Mouse (Mus musculus) cerebellum, postnatal 25 days (tissue): ENCODE data around the gene Asb15.
A peak's percentile ranks its signal among the peaks of the same experiment; 100 is the strongest.

Experiments
- DNase-seq, 2 experiments: peaks; one replicate each; pipeline ENCODE4 v3.0.0; 2021; ENCODE audit warnings: mixed read lengths in 2 of 2

The Asb15 gene

DNA sequence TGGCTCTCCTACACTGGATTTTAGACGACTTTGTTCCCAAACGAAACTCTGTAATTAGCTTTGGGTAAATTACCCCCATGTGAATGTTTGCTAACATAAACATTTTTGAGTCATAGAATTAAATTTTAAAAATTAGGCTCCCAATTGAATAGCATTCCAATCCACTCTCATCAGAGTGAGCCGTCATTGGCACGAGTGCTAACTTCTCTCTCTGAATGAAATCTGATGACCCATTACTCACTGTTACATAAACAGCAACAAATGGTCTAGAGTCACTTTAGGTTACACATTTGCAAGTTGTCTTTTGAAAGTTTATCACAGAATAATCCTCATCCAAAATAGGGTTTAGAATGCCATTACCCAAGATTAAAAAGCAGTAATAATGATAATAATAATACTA, 81.6 kb downstream of the Asb15 start:
- DNase-seq, result no peak

DNA sequence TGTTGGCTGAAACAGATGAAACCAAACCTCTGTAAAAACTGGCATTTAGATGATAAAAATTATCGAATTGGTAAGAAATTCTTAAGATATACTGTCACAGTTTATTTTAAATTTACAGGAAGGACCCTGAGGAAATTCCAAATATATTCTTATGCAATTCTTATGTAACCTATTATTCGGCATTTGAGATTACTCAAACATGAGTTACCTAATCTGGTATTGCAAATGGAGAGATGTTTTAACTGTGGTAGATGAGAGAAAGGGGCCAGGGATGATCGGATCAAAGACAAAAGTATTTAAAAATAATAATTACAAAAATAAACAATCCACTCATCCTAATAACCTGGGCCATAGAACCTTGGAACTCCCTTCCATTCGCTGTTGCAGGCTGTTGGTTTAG, 82.4 kb downstream of the Asb15 start:
- DNase-seq, result no peak

DNA sequence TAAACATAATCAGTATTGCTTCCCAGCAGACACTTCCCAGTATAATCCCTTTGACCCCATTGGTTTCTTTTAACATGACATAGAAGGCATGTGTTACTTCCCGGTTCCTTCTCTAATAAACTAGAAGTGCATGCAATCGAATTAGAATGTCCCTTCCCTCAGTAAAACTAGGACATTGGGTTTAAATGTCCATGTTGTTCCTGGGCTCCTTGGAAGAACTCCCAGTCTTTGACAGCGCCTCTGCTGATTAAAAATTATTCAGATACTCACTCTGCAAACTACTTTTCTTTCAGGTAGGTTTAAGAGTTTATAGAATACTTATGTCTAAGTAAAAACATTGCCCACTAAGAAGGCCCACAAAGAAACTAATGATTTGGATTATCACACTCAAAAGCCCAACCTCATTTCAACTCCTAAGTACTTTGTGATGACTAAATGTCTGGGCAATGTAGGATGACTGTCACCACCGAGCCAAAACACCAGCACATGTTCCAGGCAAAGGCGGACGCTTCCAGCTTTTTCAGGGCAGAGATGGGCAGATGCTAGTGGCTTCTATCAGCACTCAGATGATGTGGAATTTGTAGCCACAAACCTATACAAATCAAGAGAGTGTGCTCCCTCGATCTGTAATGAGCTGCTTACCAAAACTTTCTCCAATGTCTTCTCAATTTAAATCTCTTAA, 84.3 kb downstream of the Asb15 start:
- DNase-seq, result no peak

DNA sequence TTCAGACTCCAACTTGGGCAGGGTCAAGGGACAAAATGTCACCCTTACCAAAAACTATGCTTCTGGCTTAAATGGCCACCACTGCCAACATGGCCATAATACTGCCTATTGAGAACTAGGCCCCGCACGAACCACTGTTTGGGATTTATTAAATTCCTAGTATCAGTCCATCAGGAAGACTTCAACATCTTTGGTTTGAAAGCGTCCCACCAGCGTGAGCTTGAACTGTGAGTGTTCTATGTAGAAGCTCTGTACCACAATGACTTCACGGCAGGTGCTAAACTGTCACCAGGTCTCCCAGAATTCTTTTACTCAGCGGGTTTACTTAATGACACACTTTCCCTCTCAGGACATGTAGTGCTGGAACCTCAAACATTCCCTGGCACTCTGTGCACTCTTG, 85.4 kb downstream of the Asb15 start:
- no peak for DNase-seq

DNA sequence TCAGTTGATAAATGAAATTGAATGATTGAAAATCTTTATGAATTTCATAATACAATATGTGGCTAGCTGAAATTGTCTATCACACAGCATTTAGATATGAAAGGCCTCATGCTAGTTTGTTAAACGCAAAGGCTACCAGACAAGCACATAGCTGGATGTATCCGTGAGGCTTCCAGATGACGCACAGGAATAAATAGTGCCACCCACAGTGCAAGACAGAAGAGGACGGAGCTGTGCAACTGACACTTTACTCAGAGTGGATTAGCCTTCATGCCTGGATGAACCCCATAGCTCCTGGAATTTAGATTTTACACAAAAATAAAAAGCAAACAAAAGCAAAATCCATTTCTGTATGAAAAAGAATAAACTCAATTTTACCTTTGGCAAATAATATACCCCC, 86.0 kb downstream of the Asb15 start:
- no peak for DNase-seq

DNA sequence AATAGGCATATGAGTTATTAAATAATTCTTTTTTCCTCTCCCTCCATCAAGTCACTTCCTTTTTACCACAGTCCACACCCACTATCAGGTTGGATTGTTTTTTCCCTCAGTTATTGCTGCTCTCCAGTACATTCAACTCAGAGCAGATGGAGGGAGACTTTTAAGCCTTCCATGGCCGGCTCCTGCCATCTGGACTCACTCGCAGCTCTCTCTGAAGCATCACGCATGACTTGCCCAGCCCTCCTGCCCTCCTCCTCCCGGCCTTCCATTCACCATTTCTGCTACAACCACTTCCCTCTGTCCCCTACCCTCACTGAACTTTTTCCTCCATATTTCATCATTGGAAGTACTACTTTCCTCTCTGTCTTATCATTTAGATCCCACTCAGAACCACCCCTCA, 88.8 kb downstream of the Asb15 start:
- peak; percentile 70 to 80 for DNase-seq

DNA sequence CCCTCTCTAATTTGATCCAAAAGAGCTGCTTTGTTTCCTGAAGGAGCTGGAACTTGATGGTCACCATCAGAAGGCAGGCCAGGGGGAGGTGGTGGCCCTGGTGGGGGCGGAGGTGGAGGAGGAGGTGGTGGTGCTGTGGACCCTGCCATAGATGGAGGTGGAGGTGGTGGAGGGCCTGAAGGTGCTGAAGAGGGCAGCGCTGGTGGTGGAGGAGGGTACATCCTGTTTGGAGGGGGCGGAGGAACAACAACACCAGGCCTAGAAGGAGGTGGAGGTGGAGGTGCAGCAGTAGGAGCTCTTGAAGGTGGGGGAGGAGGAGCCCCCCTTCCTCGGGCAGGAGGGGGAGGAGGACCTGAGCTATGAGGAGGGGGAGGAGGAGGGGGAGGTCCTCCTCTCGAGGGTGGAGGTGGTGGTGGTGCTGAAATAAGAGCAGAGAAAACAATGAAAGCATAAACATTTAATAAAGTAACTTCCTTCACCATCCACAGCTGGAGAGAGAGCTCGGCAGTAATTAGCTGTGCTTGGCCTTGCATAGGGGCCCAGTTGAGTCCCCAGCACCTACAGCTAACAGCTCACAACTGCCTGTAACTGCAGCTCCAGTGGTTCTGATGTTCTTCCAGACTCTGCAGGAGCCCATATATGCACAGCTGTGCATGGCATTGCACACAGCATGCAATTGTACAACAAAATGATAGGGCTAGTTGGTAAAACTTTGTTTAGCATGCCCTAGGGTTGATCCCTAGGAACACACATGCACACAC, 91.5 kb downstream of the Asb15 start:
- no peak for DNase-seq

DNA sequence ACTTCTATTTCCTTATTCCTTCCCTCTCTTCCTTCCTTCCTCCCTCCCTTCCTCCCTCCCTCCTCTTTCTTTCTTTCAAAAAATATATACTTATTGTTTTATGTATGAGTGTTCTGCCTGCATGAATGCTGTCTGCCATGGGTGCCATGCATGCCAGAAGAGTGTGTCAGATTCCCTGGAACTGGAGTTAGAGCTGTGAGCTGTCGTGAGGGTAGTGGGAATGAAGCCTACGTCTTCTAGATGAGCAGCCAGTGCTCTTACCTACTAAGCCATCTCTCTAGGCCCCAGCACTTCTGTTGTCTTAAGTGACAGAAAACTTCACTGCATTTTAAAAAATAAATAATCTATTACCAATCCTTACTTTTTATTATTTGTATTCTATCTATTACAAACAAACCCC, 93.0 kb downstream of the Asb15 start:
- DNase-seq, result no peak

DNA sequence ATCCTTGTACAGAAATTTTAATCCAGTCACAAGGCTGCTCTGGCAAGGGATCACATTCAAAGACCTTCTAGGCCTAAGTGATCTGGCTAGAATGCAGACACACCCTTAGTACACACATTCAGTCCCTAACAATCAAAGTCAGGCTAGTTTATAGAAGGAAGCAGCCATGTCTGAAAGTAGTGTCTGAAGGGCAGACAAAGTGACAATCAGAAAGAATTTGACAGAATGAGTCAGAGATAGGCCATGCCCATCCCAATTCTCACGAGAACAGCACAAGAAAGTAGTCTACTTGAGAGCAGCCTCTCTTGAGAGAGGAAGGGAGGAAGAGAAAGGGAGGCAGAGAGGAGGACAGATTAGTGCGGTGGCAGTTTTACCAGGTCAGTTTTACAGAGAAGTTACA, 94.2 kb downstream of the Asb15 start:
- no peak for DNase-seq
